Mouse (Mus musculus) T-cell, adult 2 months (primary cell): ENCODE measurements around the gene Uhrf1.

Source experiments
- DNase-seq: peaks from one replicate; pipeline ENCODE4 v3.0.0; 2022; ENCODE audit warnings: low spot score

Uhrf1 gene

GRCm38 (mm10) chr17:56275842-56276480 is 27.2 kb upstream of the Uhrf1 start:
- no peak for DNase-seq

GRCm38 (mm10) chr17:56276643-56277566 is 26.2 kb upstream of the Uhrf1 start, which contains the start of gene Ticam1:
Gene Ticam1 (minus strand): TSS chr17:56276786.
- DNase-seq = peak; percentile 80

DNA sequence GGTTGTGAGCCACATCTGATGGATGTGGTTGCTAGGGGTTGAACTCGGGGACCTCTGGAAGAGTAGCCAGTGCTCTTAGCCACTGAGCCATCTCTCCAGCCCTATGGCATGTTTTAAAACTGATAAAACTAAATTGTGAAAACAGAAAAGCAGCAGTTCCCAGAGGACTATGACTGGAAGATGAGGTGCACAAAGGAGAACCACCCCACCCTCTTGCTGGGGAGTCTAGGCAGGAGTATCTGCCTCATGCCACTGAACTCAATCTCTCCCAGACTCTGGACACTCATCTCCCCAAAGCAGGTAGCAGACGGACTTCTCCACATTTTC is 25.6 kb upstream of the Uhrf1 start:
- peak; percentile 39 for DNase-seq

DNA sequence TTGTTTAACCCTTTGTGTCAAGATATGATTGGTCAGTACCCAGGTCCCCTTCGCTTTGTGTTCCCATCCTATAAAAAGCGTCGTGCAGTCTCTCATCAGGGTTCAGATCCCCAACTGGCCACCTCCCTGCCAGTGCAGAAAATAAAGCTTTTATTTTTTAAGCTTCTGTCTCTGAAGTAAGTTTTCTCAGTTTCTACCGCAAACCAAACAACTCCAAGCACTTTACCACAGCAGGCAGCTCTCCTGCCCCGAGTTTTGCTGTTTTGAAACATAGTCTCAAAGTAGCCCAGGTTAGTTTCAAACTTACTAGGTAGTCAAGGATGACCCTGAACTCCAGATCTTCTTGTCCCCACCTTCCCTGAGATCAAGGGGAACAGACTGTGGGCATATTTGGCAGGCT is 24.8 kb upstream of the Uhrf1 start:
- no peak for DNase-seq

DNA sequence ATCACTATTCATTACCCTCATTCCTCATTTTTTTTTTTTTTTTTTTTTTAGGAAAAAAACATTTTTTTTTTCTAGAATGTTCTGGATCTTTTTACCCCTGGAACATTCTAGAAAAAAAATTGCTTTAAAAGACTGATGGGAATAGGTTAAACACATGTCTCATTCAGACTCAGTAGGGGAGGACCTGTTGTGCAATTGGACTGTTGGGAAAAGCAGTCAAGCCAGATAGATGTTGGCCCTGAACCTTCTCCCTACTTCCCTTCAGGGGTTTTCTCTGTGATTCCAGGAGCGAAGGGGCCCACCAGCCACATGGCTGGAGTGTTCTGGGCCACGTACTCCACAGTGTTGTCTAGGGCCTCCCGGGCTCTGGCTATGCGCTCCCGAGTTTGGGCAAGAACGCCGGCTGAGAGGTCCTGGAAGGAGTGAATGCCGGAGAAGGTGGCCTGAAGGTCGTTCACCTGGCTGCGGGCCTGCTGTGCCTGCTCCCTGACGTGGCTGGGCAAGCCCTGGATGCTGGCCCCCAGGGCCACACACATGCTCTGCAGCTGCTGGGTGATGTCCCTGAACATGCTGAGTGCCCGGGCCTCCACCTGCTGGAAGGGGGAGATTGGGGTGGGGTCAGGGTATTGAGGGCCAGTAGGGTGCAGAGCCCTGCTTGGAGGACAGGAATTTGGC is 23.5 kb upstream of the Uhrf1 start:
- DNase-seq = no peak

DNA sequence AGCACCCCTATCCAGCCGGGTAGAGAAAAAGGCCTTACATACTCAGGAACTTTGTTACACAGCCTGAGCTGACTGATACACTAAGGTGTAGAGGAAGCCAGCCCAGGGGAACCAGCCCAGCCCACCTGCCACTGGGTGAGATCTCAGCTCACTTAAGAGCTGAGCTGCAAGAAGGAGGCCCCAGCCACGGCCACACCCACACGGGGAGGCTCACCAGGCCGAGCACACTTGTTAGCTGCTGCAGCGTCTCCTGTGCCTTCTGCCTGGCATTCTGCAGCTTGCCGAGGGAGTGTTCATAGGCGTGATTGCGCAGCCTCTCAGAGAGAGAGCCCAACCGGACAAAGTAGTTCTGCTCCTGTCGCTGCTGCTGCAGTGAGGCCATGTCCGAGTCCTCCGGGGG is 21.9 kb upstream of the Uhrf1 start:
- no peak for DNase-seq

DNA sequence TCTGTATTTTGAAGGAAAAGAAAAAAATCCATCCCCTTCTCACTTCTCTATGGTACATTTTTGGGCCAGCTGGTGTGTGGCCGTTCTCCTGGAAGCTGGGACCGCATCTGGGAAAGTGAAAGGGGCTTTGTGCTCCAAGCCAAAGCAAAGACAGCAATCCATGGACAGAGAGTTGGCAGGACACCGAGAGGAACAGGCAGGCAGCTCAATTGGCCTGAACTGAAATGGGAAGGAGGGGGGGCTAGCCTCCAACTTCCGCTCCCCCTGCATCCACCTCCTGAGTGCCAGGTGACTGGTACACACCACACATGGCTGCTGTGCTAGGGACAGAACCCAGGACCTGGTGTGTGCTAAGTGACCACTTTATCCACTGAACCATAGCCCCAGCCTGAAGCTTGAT is 20.3 kb upstream of the Uhrf1 start:
- no peak for DNase-seq

GRCm38 (mm10) chr17:56283316-56283715 is 19.8 kb upstream of the Uhrf1 start:
- no peak for DNase-seq

- no peak for DNase-seq
Measured at GRCm38 (mm10) chr17:56285995-56286394, 17.1 kb upstream of the Uhrf1 start.

DNA sequence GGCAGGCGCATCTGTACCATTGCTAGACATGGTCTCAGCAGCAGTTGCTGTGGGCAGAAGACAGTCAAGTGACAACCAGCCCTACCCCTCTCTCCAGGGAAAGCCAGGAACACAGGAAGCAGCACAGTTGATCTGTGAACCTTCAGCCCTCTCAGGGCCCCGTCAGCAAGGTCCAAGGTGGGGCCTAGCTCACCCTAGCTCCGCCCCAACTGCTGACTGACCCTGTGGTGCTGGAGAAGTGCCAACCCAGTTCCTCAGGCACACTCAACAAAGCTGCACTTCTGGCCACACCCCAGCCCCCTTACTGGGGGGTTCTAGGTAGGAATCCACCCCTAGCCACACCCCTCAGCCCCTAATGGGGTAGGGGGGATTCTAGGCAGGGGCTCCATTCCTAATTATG is 15.3 kb upstream of the Uhrf1 start:
- no peak for DNase-seq

DNA sequence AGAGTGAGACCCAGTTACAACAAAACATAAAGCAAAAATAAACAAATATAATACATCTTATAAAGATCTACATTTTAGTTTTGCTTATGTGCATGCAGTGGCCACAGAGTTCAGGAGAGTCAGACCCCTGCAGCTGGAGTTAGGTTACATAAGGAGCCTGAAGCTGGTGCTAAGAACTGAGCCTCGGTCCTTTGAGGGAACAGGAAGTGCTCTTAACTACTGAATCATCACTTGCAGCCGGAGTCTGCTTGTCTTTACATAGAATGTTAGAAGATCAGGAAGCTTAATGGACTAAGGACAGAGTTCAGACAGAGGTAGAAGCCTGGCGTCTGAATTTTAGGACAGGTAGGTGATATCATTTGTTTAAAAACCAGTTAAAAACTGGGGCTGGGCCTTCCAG is 14.3 kb upstream of the Uhrf1 start:
- no peak for DNase-seq

- DNase-seq = peak; percentile 77
Measured at GRCm38 (mm10) chr17:56289371-56290331, 13.5 kb upstream of the Uhrf1 start.

GRCm38 (mm10) chr17:56290388-56291170 is 12.5 kb upstream of the Uhrf1 start:
- DNase-seq = peak; percentile 82

DNA sequence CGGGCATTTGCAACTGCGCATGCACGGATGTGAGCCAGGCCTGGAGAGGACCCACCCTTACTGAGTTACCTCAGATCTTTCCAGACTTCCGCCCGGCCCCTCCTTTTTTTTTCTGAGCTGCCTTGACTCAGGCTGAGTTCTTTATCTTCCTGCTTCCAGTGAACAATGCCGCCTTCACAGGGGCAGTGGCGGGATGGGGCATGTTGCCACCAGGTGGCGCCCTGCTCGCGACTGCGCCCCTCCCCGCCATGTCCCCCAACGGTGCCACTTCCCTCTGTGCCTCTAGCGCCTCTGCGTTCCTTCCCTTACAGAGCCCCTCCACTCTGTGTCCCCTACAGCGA is 12.0 kb upstream of the Uhrf1 start:
- peak; percentile 95 for DNase-seq

GRCm38 (mm10) chr17:56291826-56292475 is 11.2 kb upstream of the Uhrf1 start:
- DNase-seq = no peak

DNA sequence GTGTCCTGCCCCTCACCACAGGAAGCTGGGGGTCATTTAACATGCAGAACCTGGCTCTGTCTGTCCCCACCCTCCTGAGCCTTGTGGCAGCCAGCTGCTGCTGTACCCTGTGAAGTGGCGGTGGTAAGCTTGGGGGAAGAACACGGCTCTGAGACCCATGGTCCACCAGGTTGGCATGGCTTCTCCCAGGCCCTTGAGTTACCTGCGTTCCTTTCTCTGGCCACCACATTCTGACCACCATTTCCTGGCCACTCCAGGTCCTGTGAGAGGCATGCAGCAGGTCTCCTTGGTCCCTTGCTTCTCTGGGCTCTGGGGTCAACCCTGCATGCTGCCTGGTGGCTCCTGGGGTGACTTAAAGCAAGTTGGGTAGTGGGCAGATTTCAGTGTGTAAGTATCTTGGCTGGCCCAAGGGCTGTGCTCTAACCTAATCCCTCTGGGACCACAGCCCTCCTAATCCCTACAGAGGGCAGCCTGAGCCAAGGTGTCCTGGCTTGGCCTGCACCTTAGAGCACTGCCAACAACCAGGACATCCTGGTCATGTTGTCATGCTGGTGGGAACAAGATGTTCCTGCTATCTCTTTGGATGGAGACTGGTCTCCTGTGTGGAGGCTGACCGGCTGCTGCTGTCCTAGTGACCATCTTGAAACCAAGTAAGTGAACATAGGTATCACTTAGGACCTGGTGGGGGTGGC is 10.4 kb upstream of the Uhrf1 start, which contains the start of gene Plin3:
Gene Plin3 (minus strand): TSS at position 343 of the 692 bp plus-strand sequence.
- no peak for DNase-seq

- DNase-seq = peak; percentile 15
Measured at GRCm38 (mm10) chr17:56293291-56293690, 9.8 kb upstream of the Uhrf1 start.

- DNase-seq = no peak
Measured at GRCm38 (mm10) chr17:56294241-56294640, 8.9 kb upstream of the Uhrf1 start.

- DNase-seq = no peak
Measured at GRCm38 (mm10) chr17:56296201-56296600, 6.9 kb upstream of the Uhrf1 start.

GRCm38 (mm10) chr17:56298238-56298637 is 4.9 kb upstream of the Uhrf1 start:
- DNase-seq = no peak
